Mouse (Mus musculus): Measurements from ENCODE around the gene Sarnp. TPM values are rescaled to one million over a fixed set of nuclear protein-coding genes. Genes with fewer than 3 reads are reported as not detected.

Gene Sarnp
- polyA plus RNA-seq, 1 experiment from 2014 or later, result 279 TPM

GRCm38 (mm10) chr10:128912791-128913190 lies 95.7 kb downstream of the Sarnp start:
- H3K9me3 ChIP-seq (ENCODE audit: control insufficient read depth, low read length), result no peaks in the 10 kb centered on the region
- H3K4me3 ChIP-seq (ENCODE audit: low read depth, low read length), result no peak overlapping the region
- WGBS, result 85% methylated on average over 4 of the region's 4 CpGs
- H3K4me2 ChIP-seq, result no peak overlapping the region
- DNase-seq (ENCODE audit: low spot score, missing footprints) (no peak), ATAC-seq (ENCODE audit: low FRiP score) (no peak)
- H3K4me1 ChIP-seq (ENCODE audit: control insufficient read depth, insufficient read depth, low read length), result peaks cover 6% of the 10 kb centered on the region
- H3K27ac ChIP-seq (ENCODE audit: low read depth, low read length), result no peak overlapping the region
- 0 out of 2 replicates have a peak, but pooled peaks cover 5% of the 10 kb centered on the region for H3K27me3 ChIP-seq (ENCODE audit: control insufficient read depth, insufficient read depth, low read length)
- no peaks in the 10 kb centered on the region for H3K36me3 ChIP-seq (ENCODE audit: control insufficient read depth, insufficient read depth, low read length)
- no peak overlapping the region for H3K9ac ChIP-seq (ENCODE audit: low read length)

- Histone ChIP-seq H3K9me3 (ENCODE audit: control insufficient read depth, low read length) (no peaks in the 10 kb centered on the region), H3K27me3 (ENCODE audit: control insufficient read depth, insufficient read depth, low read length) (0 out of 2 replicates have a peak, but pooled peaks cover 2% of the 10 kb centered on the region), H3K27ac (ENCODE audit: low read depth, low read length) (no peak overlapping the region), H3K36me3 (ENCODE audit: control insufficient read depth, insufficient read depth, low read length) (no peaks in the 10 kb centered on the region), H3K4me1 (ENCODE audit: control insufficient read depth, insufficient read depth, low read length) (peaks cover 6% of the 10 kb centered on the region), H3K9ac (ENCODE audit: low read length) (no peak overlapping the region), H3K4me3 (ENCODE audit: low read depth, low read length) (no peak overlapping the region), H3K4me2 (no peak overlapping the region)
- DNase-seq (ENCODE audit: low spot score, missing footprints) (peak; percentile 100), ATAC-seq (ENCODE audit: low FRiP score) (peak; percentile 28)
- 9% methylated on average over 5 of the region's 5 CpGs for WGBS
Measured at GRCm38 (mm10) chr10:128913219-128913618, 96.1 kb downstream of the Sarnp start.

- H3K4me1 ChIP-seq (ENCODE audit: control insufficient read depth, insufficient read depth, low read length), result peaks cover 6% of the 10 kb centered on the region
- H3K27me3 ChIP-seq (ENCODE audit: control insufficient read depth, insufficient read depth, low read length), result 0 out of 2 replicates have a peak, but pooled peaks cover 2% of the 10 kb centered on the region
- H3K36me3 ChIP-seq (ENCODE audit: control insufficient read depth, insufficient read depth, low read length), result no peaks in the 10 kb centered on the region
- DNase-seq (ENCODE audit: low spot score, missing footprints), result no peak
- 82% methylated on average over 12 of the region's 12 CpGs for WGBS
- H3K9me3 ChIP-seq (ENCODE audit: control insufficient read depth, low read length), result no peaks in the 10 kb centered on the region
- H3K9ac ChIP-seq (ENCODE audit: low read length), result no peak overlapping the region
- ATAC-seq (ENCODE audit: low FRiP score), result no peak
- no peak overlapping the region for H3K27ac ChIP-seq (ENCODE audit: low read depth, low read length)
- no peak overlapping the region for H3K4me2 ChIP-seq
- no peak overlapping the region for H3K4me3 ChIP-seq (ENCODE audit: low read depth, low read length)
Measured at GRCm38 (mm10) chr10:128913696-128914095, 96.6 kb downstream of the Sarnp start.

GRCm38 (mm10) chr10:128915550-128915949 lies 98.4 kb downstream of the Sarnp start:
- WGBS, result 98% methylated on average over 2 of the region's 2 CpGs
- no peak overlapping the region for H3K4me2 ChIP-seq
- H3K27me3 ChIP-seq (ENCODE audit: control insufficient read depth, insufficient read depth, low read length), result no peaks in the 10 kb centered on the region
- no peaks in the 10 kb centered on the region for H3K9me3 ChIP-seq (ENCODE audit: control insufficient read depth, low read length)
- H3K36me3 ChIP-seq (ENCODE audit: control insufficient read depth, insufficient read depth, low read length), result no peaks in the 10 kb centered on the region
- H3K27ac ChIP-seq (ENCODE audit: low read depth, low read length), result no peak overlapping the region
- H3K9ac ChIP-seq (ENCODE audit: low read length), result no peak overlapping the region
- H3K4me3 ChIP-seq (ENCODE audit: low read depth, low read length), result no peak overlapping the region
- no peak for ATAC-seq (ENCODE audit: low FRiP score)
- peaks cover 5% of the 10 kb centered on the region for H3K4me1 ChIP-seq (ENCODE audit: control insufficient read depth, insufficient read depth, low read length)
- no peak for DNase-seq (ENCODE audit: low spot score, missing footprints)

- Histone ChIP-seq H3K9ac (ENCODE audit: low read length) (no peak overlapping the region), H3K9me3 (ENCODE audit: control insufficient read depth, low read length) (no peaks in the 10 kb centered on the region), H3K4me1 (ENCODE audit: control insufficient read depth, insufficient read depth, low read length) (peaks cover 5% of the 10 kb centered on the region), H3K36me3 (ENCODE audit: control insufficient read depth, insufficient read depth, low read length) (no peaks in the 10 kb centered on the region), H3K27me3 (ENCODE audit: control insufficient read depth, insufficient read depth, low read length) (no peaks in the 10 kb centered on the region), H3K4me3 (ENCODE audit: low read depth, low read length) (no peak overlapping the region), H3K4me2 (no peak overlapping the region), H3K27ac (ENCODE audit: low read depth, low read length) (no peak overlapping the region)
- DNase-seq (ENCODE audit: low spot score, missing footprints) (no peak), ATAC-seq (ENCODE audit: low FRiP score) (no peak)
- WGBS, result 89% methylated on average over 3 of the region's 3 CpGs
Measured at GRCm38 (mm10) chr10:128916665-128917064, 99.5 kb downstream of the Sarnp start.

- Histone ChIP-seq H3K36me3 (ENCODE audit: control insufficient read depth, insufficient read depth, low read length) (no peaks in the 10 kb centered on the region), H3K9ac (ENCODE audit: low read length) (no peak overlapping the region), H3K27me3 (ENCODE audit: control insufficient read depth, insufficient read depth, low read length) (no peaks in the 10 kb centered on the region), H3K27ac (ENCODE audit: low read depth, low read length) (no peak overlapping the region), H3K4me1 (ENCODE audit: control insufficient read depth, insufficient read depth, low read length) (peaks cover 8% of the 10 kb centered on the region), H3K9me3 (ENCODE audit: control insufficient read depth, low read length) (no peaks in the 10 kb centered on the region), H3K4me3 (ENCODE audit: low read depth, low read length) (no peak overlapping the region), H3K4me2 (no peak overlapping the region)
- ATAC-seq (ENCODE audit: low FRiP score) (no peak), DNase-seq (ENCODE audit: low spot score, missing footprints) (no peak)
- 91% methylated on average over 6 of the region's 6 CpGs for WGBS
Measured at GRCm38 (mm10) chr10:128917400-128917799, 100.3 kb downstream of the Sarnp start.

- Histone ChIP-seq H3K9me3 (ENCODE audit: control insufficient read depth, low read length) (no peaks in the 10 kb centered on the region), H3K36me3 (ENCODE audit: control insufficient read depth, insufficient read depth, low read length) (no peaks in the 10 kb centered on the region), H3K9ac (ENCODE audit: low read length) (no peak overlapping the region), H3K27me3 (ENCODE audit: control insufficient read depth, insufficient read depth, low read length) (no peaks in the 10 kb centered on the region), H3K4me2 (no peak overlapping the region), H3K4me1 (ENCODE audit: control insufficient read depth, insufficient read depth, low read length) (peaks cover 13% of the 10 kb centered on the region), H3K4me3 (ENCODE audit: low read depth, low read length) (no peak overlapping the region), H3K27ac (ENCODE audit: low read depth, low read length) (no peak overlapping the region)
- ATAC-seq (ENCODE audit: low FRiP score) (no peak), DNase-seq (ENCODE audit: low spot score, missing footprints) (no peak)
- 76% methylated on average over 7 of the region's 7 CpGs for WGBS
Measured at GRCm38 (mm10) chr10:128918246-128918645, 101.1 kb downstream of the Sarnp start.

- Histone ChIP-seq H3K4me1 (ENCODE audit: control insufficient read depth, insufficient read depth, low read length) (peaks cover 16% of the 10 kb centered on the region), H3K27ac (ENCODE audit: low read depth, low read length) (0 out of 2 replicates have a peak overlapping the region, but pooled peaks have one; percentile 2), H3K36me3 (ENCODE audit: control insufficient read depth, insufficient read depth, low read length) (no peaks in the 10 kb centered on the region), H3K4me2 (no peak overlapping the region), H3K27me3 (ENCODE audit: control insufficient read depth, insufficient read depth, low read length) (no peaks in the 10 kb centered on the region), H3K9me3 (ENCODE audit: control insufficient read depth, low read length) (no peaks in the 10 kb centered on the region), H3K4me3 (ENCODE audit: low read depth, low read length) (no peak overlapping the region), H3K9ac (ENCODE audit: low read length) (peak overlapping the region; percentile 21; the same call in 1 of the 2 replicates)
- no peak for ATAC-seq (ENCODE audit: low FRiP score)
- 10% methylated on average over 6 of the region's 6 CpGs for WGBS
- no peak for DNase-seq (ENCODE audit: low spot score, missing footprints)
Measured at GRCm38 (mm10) chr10:128919203-128919631, 102.1 kb downstream of the Sarnp start.

GRCm38 (mm10) chr10:128919966-128920365 lies 102.8 kb downstream of the Sarnp start:
- H3K4me2 ChIP-seq, result no peak overlapping the region
- H3K27ac ChIP-seq (ENCODE audit: low read depth, low read length), result no peak overlapping the region
- H3K4me1 ChIP-seq (ENCODE audit: control insufficient read depth, insufficient read depth, low read length), result peaks cover 16% of the 10 kb centered on the region
- H3K9me3 ChIP-seq (ENCODE audit: control insufficient read depth, low read length), result no peaks in the 10 kb centered on the region
- H3K36me3 ChIP-seq (ENCODE audit: control insufficient read depth, insufficient read depth, low read length), result no peaks in the 10 kb centered on the region
- no peak for DNase-seq (ENCODE audit: low spot score, missing footprints)
- no peaks in the 10 kb centered on the region for H3K27me3 ChIP-seq (ENCODE audit: control insufficient read depth, insufficient read depth, low read length)
- no peak for ATAC-seq (ENCODE audit: low FRiP score)
- no peak overlapping the region for H3K9ac ChIP-seq (ENCODE audit: low read length)
- no peak overlapping the region for H3K4me3 ChIP-seq (ENCODE audit: low read depth, low read length)
- WGBS, result 77% methylated on average over 7 of the region's 7 CpGs

Data from midbrain, embryonic 11.5 days (tissue).